Mouse (Mus musculus) v-Abl transformed pro-B cells (cell line): Measurements from ENCODE around the gene Lxn.

Experiments used
- in situ Hi-C, 2 experiments: fragments of 400-800 bp; cut with MboI; formaldehyde crosslinking; loops; one replicate each; pipeline ENCODE4 v1.15.1; 2025; ENCODE audit not compliant: unreplicated experiment in 2 of 2

The Lxn gene

DNA sequence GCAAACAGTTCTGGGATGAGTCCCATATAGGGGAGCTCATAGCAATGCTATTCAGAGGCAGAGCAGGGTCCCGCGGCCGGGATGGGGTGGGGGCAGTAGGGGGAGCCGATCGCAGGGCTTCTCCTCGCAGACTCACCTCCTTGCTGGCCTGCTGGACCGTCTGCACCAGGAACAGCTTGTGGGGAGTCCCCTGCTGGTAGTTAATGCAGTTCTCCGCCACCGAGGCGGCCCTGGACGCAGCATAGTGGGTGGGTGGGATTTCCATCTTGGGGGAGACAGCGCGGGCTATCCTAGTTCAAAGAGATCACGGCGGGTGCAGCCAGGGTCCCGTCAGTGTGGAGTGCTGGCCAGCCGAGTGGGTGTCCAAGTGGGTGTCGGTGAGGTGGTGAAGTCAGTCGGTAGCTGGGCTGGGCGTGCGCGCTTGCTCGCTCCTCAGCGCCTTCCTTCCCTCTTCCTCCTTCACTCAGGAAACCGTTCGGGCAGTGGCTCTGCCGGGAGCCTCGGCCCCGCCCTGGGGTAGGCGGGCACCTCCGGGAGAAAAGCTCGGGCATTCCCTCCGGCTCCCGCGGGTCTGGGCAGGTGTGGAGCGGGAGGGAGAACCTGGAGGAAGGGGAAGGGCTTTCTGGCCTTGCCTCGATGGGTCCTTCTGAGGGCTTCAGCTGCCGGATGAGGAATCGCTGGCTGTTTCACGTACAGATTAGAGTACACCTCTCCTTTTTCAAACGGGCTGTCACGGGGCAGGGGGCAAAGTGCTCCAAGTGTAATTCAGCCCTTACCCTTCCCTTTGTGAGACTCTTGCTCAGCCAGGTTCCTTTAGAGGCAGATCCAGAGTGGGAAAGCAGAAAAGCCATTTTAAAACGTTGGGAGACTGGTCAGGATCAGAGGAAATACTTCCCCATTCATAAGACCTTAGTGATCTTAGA lies at the start of gene Lxn:
Gene Lxn (minus strand): TSS at position 477 of the 923 bp plus-strand sequence.
- in situ Hi-C loops, result loop anchor here (5.0 kb wide), 1 partner anchor 34 kb away; no protein-coding TSS in a partner anchor

DNA sequence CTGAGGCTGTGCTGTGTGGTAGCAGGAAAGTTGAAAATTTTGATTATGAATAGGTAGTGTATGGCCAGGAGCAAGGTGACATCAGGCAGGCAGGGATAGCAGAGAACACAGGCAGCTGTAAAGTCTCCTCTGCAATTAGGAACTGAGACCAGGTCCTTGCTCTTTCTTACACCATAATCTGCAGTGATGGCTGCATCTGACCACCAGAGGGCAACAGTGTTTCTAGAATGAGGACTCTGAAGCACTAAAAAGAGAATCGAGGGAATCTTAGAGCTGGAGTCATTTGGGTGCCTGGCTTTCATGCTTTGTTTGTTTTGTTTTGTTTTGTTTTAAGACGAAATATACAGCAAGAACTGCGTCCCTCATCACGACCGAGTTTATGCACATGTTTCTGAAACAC lies 49.1 kb upstream of the Lxn start:
- in situ Hi-C loops, result loop anchor here (5.0 kb wide), 3 partner anchors 49 to 529 kb away; no protein-coding TSS in a partner anchor

GRCm38 (mm10) chr3:67508216-67508892 lies 44.6 kb upstream of the Lxn start:
- in situ Hi-C loops, result no loop called here

DNA sequence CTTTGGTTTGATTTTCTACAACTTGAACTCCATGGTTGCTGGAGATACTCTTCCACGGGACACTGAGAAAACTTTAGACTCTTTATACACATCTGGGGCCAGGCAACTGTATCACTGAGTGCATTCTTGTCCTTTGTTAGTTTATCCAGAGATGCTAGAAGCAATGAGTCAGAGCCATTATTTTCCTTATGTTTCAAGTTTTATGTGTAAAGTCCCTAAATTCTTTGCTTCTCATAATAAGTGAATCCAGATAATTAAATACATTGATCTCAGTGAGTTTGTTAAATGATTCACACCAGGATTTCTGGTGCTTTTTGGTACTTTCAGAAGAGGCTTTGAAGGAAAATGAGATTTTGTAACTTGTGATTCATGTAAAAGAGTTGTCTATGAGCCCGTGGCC lies 41.6 kb upstream of the Lxn start:
- in situ Hi-C loops, result no loop called here

DNA sequence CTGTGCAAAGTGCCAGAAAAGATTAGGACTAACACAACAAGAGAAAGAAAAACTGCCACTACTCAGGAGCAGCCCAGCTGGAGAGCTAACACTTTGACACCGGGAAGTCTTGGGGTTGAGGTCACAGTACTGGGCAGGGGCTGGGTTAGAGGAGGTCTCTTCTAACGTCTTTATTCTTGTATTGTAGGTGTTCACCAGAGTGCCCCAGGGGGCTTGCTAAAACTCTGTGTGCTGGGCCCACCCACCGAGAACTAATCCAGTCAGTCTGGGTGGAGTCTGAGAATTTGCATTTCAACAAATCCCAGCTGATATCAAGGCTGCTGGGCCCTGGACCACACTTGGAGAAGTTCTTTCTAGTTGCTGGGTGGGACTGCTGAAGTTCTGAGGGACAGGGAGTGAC lies 40.2 kb upstream of the Lxn start:
- in situ Hi-C loops, result no loop called here

DNA sequence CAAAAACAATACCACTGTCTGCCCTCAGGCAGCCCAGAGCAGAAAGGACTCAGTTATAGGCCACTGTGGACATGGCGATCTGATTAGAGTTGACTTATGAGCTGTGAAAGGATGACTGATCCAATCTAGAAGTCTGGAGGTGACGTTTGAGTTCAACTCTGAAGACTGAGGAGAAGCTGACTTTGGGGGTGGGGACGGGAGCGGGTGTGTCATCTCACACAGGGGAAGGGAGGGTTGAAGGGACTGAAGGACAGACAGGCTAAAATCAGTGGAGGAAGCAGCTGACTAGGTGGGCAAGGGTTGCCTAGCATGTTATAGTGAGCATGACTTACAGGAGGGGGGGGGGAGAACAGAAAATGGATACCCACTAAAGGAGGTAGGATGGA lies 35.7 kb upstream of the Lxn start:
- in situ Hi-C loops, result loop anchor here (5.0 to 25.0 kb wide), 5 partner anchors 37 to 1962 kb away; partner anchors contain the start of genes Lxn (in 2 of the 2), Rsrc1 (in 2 of the 2), Shox2 (in 2 of the 2) and Il12a (in 1 of the 2)

DNA sequence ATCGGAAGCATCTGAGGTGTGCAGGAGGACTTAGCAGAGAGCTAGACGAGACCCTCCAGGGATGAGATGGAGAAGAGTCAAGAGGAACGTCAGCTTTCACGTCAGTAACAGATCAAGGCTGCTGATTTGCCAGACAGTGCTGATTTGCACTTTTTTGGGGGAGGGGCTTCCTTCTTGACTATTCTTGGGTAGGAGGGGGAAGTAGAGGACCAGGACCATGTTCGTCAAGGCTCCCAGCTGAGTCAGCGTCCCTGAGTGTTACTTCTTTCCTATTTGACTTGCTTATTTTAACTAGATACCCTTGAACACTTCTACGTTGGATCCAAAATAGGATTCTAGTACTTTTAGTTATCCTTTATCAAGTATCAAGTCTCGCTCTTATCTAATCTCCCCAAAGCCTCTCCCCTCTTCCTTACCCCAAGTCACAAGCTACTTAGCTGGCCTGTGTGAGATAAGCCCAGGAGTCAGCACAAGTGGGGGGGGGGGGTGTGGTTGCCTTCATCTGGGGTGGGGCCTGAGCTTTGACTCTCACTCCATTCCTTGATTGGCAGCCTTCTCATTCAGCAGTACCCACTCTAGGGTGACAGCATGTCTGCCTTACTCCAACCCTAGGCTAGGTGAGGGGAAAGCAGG lies 35.2 kb upstream of the Lxn start:
- in situ Hi-C loops, result loop anchor here (5.0 to 25.0 kb wide), 5 partner anchors 37 to 1962 kb away; partner anchors contain the start of genes Lxn (in 2 of the 2), Rsrc1 (in 2 of the 2), Shox2 (in 2 of the 2) and Il12a (in 1 of the 2)

DNA sequence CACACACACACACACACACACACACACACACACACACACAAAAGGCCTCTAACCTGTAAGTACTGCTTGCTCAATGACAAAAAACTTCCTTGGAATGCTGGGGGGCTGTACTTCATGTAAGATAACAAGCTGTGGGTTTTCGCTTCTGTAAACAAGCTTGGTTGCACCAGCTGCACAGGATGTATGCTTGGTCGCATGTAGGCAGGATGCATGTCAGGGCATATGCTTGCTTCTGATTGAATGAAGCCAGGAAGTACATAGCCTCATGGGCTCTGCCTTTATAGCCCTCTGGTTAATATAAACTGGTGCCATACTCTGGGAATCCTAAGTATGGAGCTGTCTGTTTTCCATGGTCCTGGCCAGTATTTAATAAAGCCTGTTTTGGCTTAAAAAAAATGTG lies 34.3 kb upstream of the Lxn start:
- in situ Hi-C loops, result loop anchor here (5.0 to 25.0 kb wide), 5 partner anchors 36 to 1961 kb away; partner anchors contain the start of genes Lxn (in 2 of the 2), Rsrc1 (in 2 of the 2), Shox2 (in 2 of the 2) and Il12a (in 1 of the 2)

DNA sequence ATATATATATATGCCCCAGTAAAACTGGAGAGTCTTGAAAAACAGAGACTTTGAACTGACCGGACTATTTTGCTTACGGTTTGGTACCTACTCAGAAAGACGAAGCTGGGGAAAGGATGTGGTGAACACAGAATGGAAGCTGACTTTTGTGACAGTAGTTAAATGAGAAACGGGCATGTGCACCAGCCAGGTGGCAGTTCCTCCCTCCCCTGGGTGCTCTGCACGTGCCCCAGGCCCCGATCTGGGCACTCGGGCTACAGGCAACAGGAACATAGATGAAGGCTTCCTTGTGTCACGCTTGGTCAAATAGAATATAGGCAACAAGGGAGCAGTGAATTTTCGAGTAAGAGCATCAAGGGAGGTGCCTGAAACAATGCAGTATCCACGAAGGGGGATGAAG lies 32.6 kb upstream of the Lxn start:
- in situ Hi-C loops, result loop anchor here (5.0 to 25.0 kb wide), 5 partner anchors 34 to 1959 kb away; partner anchors contain the start of genes Lxn (in 2 of the 2), Rsrc1 (in 2 of the 2), Shox2 (in 2 of the 2) and Il12a (in 1 of the 2)

- in situ Hi-C loops, result loop anchor here (25.0 kb wide), 4 partner anchors 506 to 1956 kb away; partner anchors contain the start of genes Rsrc1 (in 2 of the 2), Shox2 (in 2 of the 2), Il12a (in 1 of the 2) and Tiparp (in 1 of the 2)
These were observed 29.4 kb upstream of the Lxn start for GRCm38 (mm10) chr3:67493132-67493531.

GRCm38 (mm10) chr3:67492086-67492869 lies 28.6 kb upstream of the Lxn start:
- in situ Hi-C loops, result loop anchor here (25.0 kb wide), 4 partner anchors 505 to 1955 kb away; partner anchors contain the start of genes Rsrc1 (in 2 of the 2), Shox2 (in 2 of the 2), Il12a (in 1 of the 2) and Tiparp (in 1 of the 2)

DNA sequence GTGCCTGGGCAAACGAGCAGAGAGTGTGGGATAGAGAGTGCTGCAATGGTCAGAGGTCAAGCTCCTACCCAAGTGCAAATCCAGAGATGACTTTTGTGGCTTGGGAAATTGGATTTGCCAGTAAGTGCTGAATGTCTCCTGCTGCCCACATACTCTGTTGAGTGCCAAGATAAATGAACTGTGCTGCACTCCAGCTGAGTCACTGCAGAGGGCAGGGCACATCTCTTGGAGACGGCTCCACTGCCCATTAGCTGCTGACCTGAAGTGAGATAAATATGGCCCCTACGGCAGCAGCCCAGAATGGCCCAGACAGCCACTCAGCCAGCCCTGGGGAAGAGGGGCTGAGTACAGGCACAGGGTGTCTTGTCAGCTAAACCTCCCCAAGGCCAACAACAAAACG lies 26.4 kb upstream of the Lxn start:
- in situ Hi-C loops, result loop anchor here (25.0 kb wide), 4 partner anchors 503 to 1953 kb away; partner anchors contain the start of genes Rsrc1 (in 2 of the 2), Shox2 (in 2 of the 2), Il12a (in 1 of the 2) and Tiparp (in 1 of the 2)

- in situ Hi-C loops, result loop anchor here (25.0 kb wide), 4 partner anchors 498 to 1948 kb away; partner anchors contain the start of genes Rsrc1 (in 2 of the 2), Shox2 (in 2 of the 2), Il12a (in 1 of the 2) and Tiparp (in 1 of the 2)
These were observed 21.5 kb upstream of the Lxn start for GRCm38 (mm10) chr3:67485233-67485632.

DNA sequence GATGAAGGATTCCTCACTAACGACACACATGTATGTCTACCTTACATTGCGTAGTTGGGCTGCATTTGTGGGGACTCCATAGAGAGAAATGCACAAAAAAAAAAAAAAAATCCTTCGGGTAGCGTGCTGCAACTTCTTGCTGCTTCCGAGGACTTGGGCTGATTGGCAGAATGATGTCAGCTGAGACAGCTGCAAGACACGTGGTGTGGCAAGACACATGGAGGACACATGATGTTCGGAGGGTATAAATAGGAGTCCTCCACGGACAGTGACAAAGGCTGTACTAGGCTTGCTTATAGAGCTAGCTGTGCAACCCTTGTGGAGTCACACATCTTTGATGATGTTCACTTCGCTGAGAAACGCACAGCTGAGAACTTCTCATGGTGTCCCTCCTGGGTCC lies 18.7 kb upstream of the Lxn start:
- in situ Hi-C loops, result loop anchor here (25.0 kb wide), 4 partner anchors 495 to 1945 kb away; partner anchors contain the start of genes Rsrc1 (in 2 of the 2), Shox2 (in 2 of the 2), Il12a (in 1 of the 2) and Tiparp (in 1 of the 2)

- in situ Hi-C loops, result loop anchor here (25.0 kb wide), 4 partner anchors 493 to 1943 kb away; partner anchors contain the start of genes Rsrc1 (in 2 of the 2), Shox2 (in 2 of the 2), Il12a (in 1 of the 2) and Tiparp (in 1 of the 2)
These were observed 16.1 kb upstream of the Lxn start for GRCm38 (mm10) chr3:67479806-67480205.

GRCm38 (mm10) chr3:67473438-67473837 lies 9.7 kb upstream of the Lxn start:
- in situ Hi-C loops, result no loop called here

- in situ Hi-C loops, result no loop called here
These were observed 7.8 kb upstream of the Lxn start for GRCm38 (mm10) chr3:67471408-67472127.

- in situ Hi-C loops, result no loop called here
These were observed 3.6 kb upstream of the Lxn start for GRCm38 (mm10) chr3:67467281-67467680.
